Mouse (Mus musculus) bone marrow, adult 2 months (tissue): ENCODE data around the gene Cnpy3.

Source experiments
- CTCF ChIP-seq: fragments of 200-500 bp; IDR thresholded peaks from 2 replicates; pipeline ENCODE4 v1.5.1; 2011; ENCODE audit warnings: low read length, control low read depth; ENCODE audit not compliant: control insufficient read depth, insufficient read depth
- POLR2A ChIP-seq: fragments of 200-500 bp; IDR thresholded peaks from 2 replicates; pipeline ENCODE4 v1.6.1; 2011; ENCODE audit warnings: low read depth, mild to moderate bottlenecking, control low read depth, low read length, borderline replicate concordance; ENCODE audit not compliant: control insufficient read depth

GRCm38 (mm10) chr17:46751056-46751793 lies 789 bp downstream of the Cnpy3 start:
- TF ChIP-seq CTCF = no peak
- TF ChIP-seq POLR2A = no peak
